Mouse (Mus musculus) midbrain, embryonic 14.5 days (tissue): ENCODE data around the gene Zbed5. TPM values are rescaled to one million over a fixed set of nuclear protein-coding genes. Genes with fewer than 3 reads are reported as not detected.
"Not testable (repeated sequence)": the region's sequence is repeated elsewhere in the genome, so short reads cannot be mapped to it uniquely, and the experiment has no call there.

Source experiments
- ATAC-seq: fragments of 200-750 bp; cut with Nextera tagmentation; 2 replicates; pipeline ENCODE4 v1.8.0; 2017; ENCODE audit warnings: moderate number of reproducible peaks, moderate library complexity; ENCODE audit not compliant: low FRiP score, low TSS enrichment
- DNase-seq: peaks from one replicate; pipeline ENCODE4 v3.0.0-alpha.2; 2015
- H3K27ac ChIP-seq: fragments of 300-500 bp; sonication (generic); replicated peaks from 2 replicates; pipeline ENCODE4 v1.5.1; 2014; ENCODE audit warnings: mild to moderate bottlenecking, low read depth, low read length, moderate library complexity
- H3K27me3 ChIP-seq: fragments of 300-500 bp; sonication (generic); 2 replicates; pipeline ENCODE4 v1.6.1; 2014; ENCODE audit warnings: low read length, control low read depth, mixed read lengths; ENCODE audit not compliant: control insufficient read depth, insufficient read depth
- H3K36me3 ChIP-seq: fragments of 300-500 bp; sonication (generic); 2 replicates; pipeline ENCODE4 v1.6.1; 2014; ENCODE audit warnings: low read length, control low read depth; ENCODE audit not compliant: control insufficient read depth, insufficient read depth
- H3K4me1 ChIP-seq: fragments of 300-500 bp; sonication (generic); 2 replicates; pipeline ENCODE4 v1.6.1; 2014; ENCODE audit warnings: mild to moderate bottlenecking, antibody characterized with exemption, low read length, control low read depth; ENCODE audit not compliant: control insufficient read depth, insufficient read depth
- H3K4me2 ChIP-seq: fragments of 300-500 bp; sonication (generic); 2 replicates; pipeline ENCODE4 v1.6.1; 2014; ENCODE audit warnings: mild to moderate bottlenecking, low read length, moderate library complexity
- H3K4me3 ChIP-seq: fragments of 300-500 bp; sonication (generic); replicated peaks from 2 replicates; pipeline ENCODE4 v1.5.1; 2014; ENCODE audit warnings: low read depth, low read length
- H3K9ac ChIP-seq: fragments of 300-500 bp; sonication (generic); replicated peaks from 2 replicates; pipeline ENCODE4 v1.6.1; 2014; ENCODE audit warnings: mild to moderate bottlenecking, low read length, moderate library complexity
- H3K9me3 ChIP-seq: fragments of 300-500 bp; sonication (generic); 2 replicates; pipeline ENCODE4 v1.6.1; 2016; ENCODE audit warnings: low read length, control low read depth, mixed read lengths; ENCODE audit not compliant: control insufficient read depth
- WGBS: fragments of 180-500 bp; shearing (Covaris S2); extraction: QIAGEN DNeasy Blood & Tissue Kit; methylation state at CpG from one replicate; pipeline ENCODE4 v1.1.7; 2014; 5-methylcytosine and 5-hydroxymethylcytosine counted together
- polyA plus RNA-seq: library from polyadenylated mRNA; unstranded; fragments of >200 nt; fragmentation: Nextera tagmentation; extraction: Ambion mirVana; gene quantifications from 2 replicates; pipeline ENCODE4 v1.2.1, GENCODE M21; 2014

Zbed5 gene
- polyA plus RNA-seq, 1 experiment from 2014 or later = 20.0 TPM

GRCm38 (mm10) chr5:129915491-129915890 lies 20.0 kb downstream of the Zbed5 start:
- not testable (repeated sequence) for ATAC-seq, H3K9ac ChIP-seq, H3K4me3 ChIP-seq, H3K27me3 ChIP-seq, DNase-seq, H3K27ac ChIP-seq, H3K4me2 ChIP-seq, H3K4me1 ChIP-seq, H3K36me3 ChIP-seq, H3K9me3 ChIP-seq
- WGBS = 86% methylated on average over 11 of the region's 11 CpGs

- Histone ChIP-seq H3K9me3 (no peaks in the 10 kb centered on the region), H3K9ac (no peak overlapping the region), H3K36me3 (no peaks in the 10 kb centered on the region), H3K4me3 (no peak overlapping the region), H3K4me2 (no peak overlapping the region), H3K4me1 (no peaks in the 10 kb centered on the region), H3K27me3 (no peaks in the 10 kb centered on the region), H3K27ac (no peak overlapping the region)
- no peak for ATAC-seq
- no peak for DNase-seq
- 90% methylated on average over 24 of the region's 24 CpGs for WGBS
Measured at GRCm38 (mm10) chr5:129918065-129918651, 22.6 kb downstream of the Zbed5 start.

- Histone ChIP-seq H3K27me3 (no peaks in the 10 kb centered on the region), H3K9ac (no peak overlapping the region), H3K36me3 (no peaks in the 10 kb centered on the region), H3K27ac (no peak overlapping the region), H3K4me2 (no peak overlapping the region), H3K4me3 (no peak overlapping the region), H3K4me1 (no peaks in the 10 kb centered on the region), H3K9me3 (no peaks in the 10 kb centered on the region)
- no peak for DNase-seq
- ATAC-seq = no peak
- 84% methylated on average over 9 of the region's 9 CpGs for WGBS
Measured at GRCm38 (mm10) chr5:129918752-129919151, 23.2 kb downstream of the Zbed5 start.

- WGBS = 67% methylated on average over 8 of the region's 8 CpGs
- Histone ChIP-seq H3K27ac (no peak overlapping the region), H3K4me3 (no peak overlapping the region), H3K9ac (no peak overlapping the region), H3K4me2 (no peak overlapping the region), H3K9me3 (no peaks in the 10 kb centered on the region), H3K4me1 (no peaks in the 10 kb centered on the region), H3K27me3 (no peaks in the 10 kb centered on the region), H3K36me3 (no peaks in the 10 kb centered on the region)
- no peak for DNase-seq
- ATAC-seq = no peak
Measured at GRCm38 (mm10) chr5:129919320-129919719, 23.8 kb downstream of the Zbed5 start.

GRCm38 (mm10) chr5:129921972-129922371 lies 26.4 kb downstream of the Zbed5 start:
- no peaks in the 10 kb centered on the region for H3K9me3 ChIP-seq
- H3K27me3 ChIP-seq = no peaks in the 10 kb centered on the region
- no peaks in the 10 kb centered on the region for H3K4me1 ChIP-seq
- H3K27ac ChIP-seq = no peak overlapping the region
- WGBS = 94% methylated on average over 4 of the region's 4 CpGs
- no peak overlapping the region for H3K4me2 ChIP-seq
- H3K9ac ChIP-seq = no peak overlapping the region
- ATAC-seq = no peak
- no peak overlapping the region for H3K4me3 ChIP-seq
- DNase-seq = no peak
- no peaks in the 10 kb centered on the region for H3K36me3 ChIP-seq

GRCm38 (mm10) chr5:129924820-129925452 lies 29.4 kb downstream of the Zbed5 start:
- no peaks in the 10 kb centered on the region for H3K9me3 ChIP-seq
- no peak for ATAC-seq
- no peaks in the 10 kb centered on the region for H3K4me1 ChIP-seq
- H3K4me2 ChIP-seq = no peak overlapping the region
- no peak for DNase-seq
- WGBS = 89% methylated on average over 8 of the region's 8 CpGs
- H3K27ac ChIP-seq = no peak overlapping the region
- no peak overlapping the region for H3K9ac ChIP-seq
- H3K4me3 ChIP-seq = no peak overlapping the region
- no peaks in the 10 kb centered on the region for H3K27me3 ChIP-seq
- H3K36me3 ChIP-seq = no peaks in the 10 kb centered on the region

- 85% methylated on average over 5 of the region's 5 CpGs for WGBS
- DNase-seq (no peak), ATAC-seq (no peak)
- Histone ChIP-seq H3K36me3 (no peaks in the 10 kb centered on the region), H3K27ac (no peak overlapping the region), H3K4me1 (no peaks in the 10 kb centered on the region), H3K9ac (no peak overlapping the region), H3K4me2 (no peak overlapping the region), H3K27me3 (no peaks in the 10 kb centered on the region), H3K4me3 (no peak overlapping the region), H3K9me3 (no peaks in the 10 kb centered on the region)
Measured at GRCm38 (mm10) chr5:129925933-129926332, 30.4 kb downstream of the Zbed5 start.

- WGBS = 49% methylated on average over 9 of the region's 9 CpGs
- Histone ChIP-seq H3K4me1 (no peaks in the 10 kb centered on the region), H3K4me2 (no peak overlapping the region), H3K36me3 (no peaks in the 10 kb centered on the region), H3K4me3 (no peak overlapping the region), H3K27ac (no peak overlapping the region), H3K9me3 (no peaks in the 10 kb centered on the region), H3K27me3 (no peaks in the 10 kb centered on the region), H3K9ac (no peak overlapping the region)
- no peak for DNase-seq
- ATAC-seq = no peak
Measured at GRCm38 (mm10) chr5:129929924-129930855, 34.7 kb downstream of the Zbed5 start.
